Mouse (Mus musculus): Measurements from ENCODE around the gene Rbm6. TPM values are rescaled to one million over a fixed set of nuclear protein-coding genes. Genes with fewer than 3 reads are reported as not detected.

Gene Rbm6
- polyA plus RNA-seq (2015; fragmentation: Nextera tagmentation; extraction: Ambion mirVana) = 46.5 and 48.4 TPM in 2 replicates

DNA sequence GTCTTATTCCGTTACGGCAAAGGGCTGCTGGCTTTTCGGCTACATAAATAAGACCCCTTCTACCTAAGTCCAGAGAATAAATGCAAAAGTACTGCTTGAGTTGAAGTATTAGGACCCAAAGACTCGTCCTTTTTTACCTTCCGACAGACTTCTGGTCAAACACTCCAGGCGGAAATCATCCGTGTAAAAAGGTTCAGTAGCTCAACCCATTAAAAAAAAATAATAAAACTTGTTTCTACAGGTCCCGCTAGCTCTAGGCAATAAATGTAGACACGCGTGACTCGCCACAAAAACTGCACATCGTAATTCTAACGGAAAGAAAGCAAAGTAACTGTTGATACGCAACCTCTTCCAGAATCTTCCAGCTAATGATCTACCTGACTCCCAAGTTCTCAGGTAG is at the start of gene Rbm6:
TSS of gene Rbm6 (minus strand) at position 101 of the 400 bp plus-strand sequence.
- H3K4me2 ChIP-seq = peak within 1 kb of the TSS; percentile 90
- peak within 1 kb of the TSS; percentile 97 for H3K4me3 ChIP-seq
- no peaks in the 10 kb centered on the region for H3K27me3 ChIP-seq (replicated peaks)
- 8% methylated on average over 14 of the region's 14 CpGs for WGBS
- H3K27ac ChIP-seq (replicated peaks) = peak within 1 kb of the TSS; percentile 96
- peaks cover 8% of the 10 kb centered on the region; the same call in 1 of the 2 replicates for H3K36me3 ChIP-seq
- H3K9ac ChIP-seq = peak within 1 kb of the TSS; percentile 99
- no peaks in the 10 kb centered on the region for H3K9me3 ChIP-seq
- ATAC-seq (ENCODE audit: extremely low read depth, insufficient number of reproducible peaks, low FRiP score, low TSS enrichment) = no peak
- H3K4me1 ChIP-seq = peaks cover 21% of the 10 kb centered on the region

DNA sequence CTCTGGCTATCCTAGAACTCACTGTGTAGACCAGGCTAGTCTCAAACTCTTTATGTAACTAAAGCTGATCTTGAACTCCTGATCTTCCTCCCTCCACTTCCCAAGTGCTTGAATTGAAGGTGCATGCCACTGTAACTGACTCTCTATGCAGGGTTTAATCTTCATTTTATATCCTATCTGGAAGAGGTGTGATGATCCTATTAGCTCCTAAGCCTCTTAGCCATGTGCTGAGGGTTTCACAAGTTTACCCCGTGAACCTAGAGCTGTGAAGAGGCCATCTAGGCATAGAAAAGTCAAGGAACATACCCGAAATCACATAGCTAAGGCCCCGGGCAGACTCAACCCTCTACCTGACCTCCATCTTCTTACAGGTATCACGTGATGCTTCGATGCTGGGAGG is 46.4 kb upstream of the Rbm6 start:
- no peaks in the 10 kb centered on the region for H3K36me3 ChIP-seq
- peaks cover 30% of the 10 kb centered on the region for H3K27me3 ChIP-seq (replicated peaks)
- H3K4me1 ChIP-seq = peaks cover 29% of the 10 kb centered on the region
- no peak for ATAC-seq (ENCODE audit: extremely low read depth, insufficient number of reproducible peaks, low FRiP score, low TSS enrichment)
- 64% methylated on average over 5 of the region's 5 CpGs for WGBS
- H3K9me3 ChIP-seq = no peaks in the 10 kb centered on the region
- no peak overlapping the region for H3K4me3 ChIP-seq
- no peak overlapping the region for H3K27ac ChIP-seq (replicated peaks)
- H3K9ac ChIP-seq = no peak overlapping the region
- no peak overlapping the region for H3K4me2 ChIP-seq

DNA sequence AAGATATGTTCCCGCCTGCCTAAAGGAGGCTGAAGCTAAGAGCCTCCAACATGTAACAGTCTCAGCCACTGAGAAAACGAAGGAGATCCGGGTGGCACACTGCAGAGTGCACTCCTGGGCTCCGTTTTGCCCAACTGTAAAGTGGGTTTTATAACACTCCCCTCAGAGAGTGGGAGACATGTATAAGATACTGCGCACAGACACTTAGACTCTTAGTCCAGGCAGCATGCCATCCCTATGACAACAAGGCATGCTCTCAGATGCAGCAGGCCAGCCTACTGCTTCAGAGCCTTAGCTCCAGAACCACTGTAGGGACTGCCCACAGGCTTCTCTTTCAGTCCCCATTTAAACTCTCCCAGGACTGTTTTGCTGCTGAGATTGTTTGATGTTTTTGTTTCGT is 45.8 kb upstream of the Rbm6 start:
- H3K9ac ChIP-seq = no peak overlapping the region; the same call in 1 of the 2 replicates
- H3K4me2 ChIP-seq = no peak overlapping the region
- no peak for ATAC-seq (ENCODE audit: extremely low read depth, insufficient number of reproducible peaks, low FRiP score, low TSS enrichment)
- no peaks in the 10 kb centered on the region for H3K9me3 ChIP-seq
- peaks cover 36% of the 10 kb centered on the region for H3K27me3 ChIP-seq (replicated peaks)
- H3K27ac ChIP-seq (replicated peaks) = no peak overlapping the region
- peaks cover 24% of the 10 kb centered on the region for H3K4me1 ChIP-seq
- WGBS = 66% methylated on average over 6 of the region's 6 CpGs
- H3K4me3 ChIP-seq = no peak overlapping the region
- no peaks in the 10 kb centered on the region for H3K36me3 ChIP-seq

DNA sequence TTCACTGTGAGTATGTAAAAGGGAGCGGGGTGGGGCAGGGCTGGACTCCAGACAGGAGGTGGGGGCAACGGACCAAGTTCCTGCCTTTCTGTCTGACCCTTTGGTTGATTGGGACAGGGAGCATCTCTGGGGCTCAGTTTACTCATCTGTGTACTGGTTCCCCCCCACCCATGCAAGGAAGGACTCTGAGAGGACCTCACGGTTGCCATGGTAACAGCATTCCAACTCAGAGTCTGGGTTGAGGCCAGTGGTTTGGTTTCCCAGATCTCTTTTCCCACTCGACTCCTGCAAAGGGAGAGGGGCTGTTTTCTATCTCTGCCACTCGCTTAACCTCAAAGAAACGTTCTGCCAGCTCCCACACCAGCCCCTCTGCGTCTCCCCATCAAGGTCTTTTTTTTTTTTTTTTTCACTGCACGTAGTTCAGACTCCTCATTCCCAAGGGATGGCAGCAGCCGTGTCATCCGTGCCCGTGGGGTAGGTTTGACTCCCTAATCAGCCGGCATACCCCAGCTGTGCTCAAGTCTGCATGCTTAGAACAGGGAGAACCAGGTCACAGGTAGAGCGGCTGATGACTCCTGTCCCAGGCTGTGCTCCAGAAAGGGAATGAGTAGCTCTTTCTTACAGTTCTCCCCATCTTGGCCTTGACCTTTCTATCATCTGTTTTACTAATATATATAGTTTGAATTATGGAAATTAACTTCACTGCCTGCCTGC is 45.0 kb upstream of the Rbm6 start:
- ATAC-seq (ENCODE audit: extremely low read depth, insufficient number of reproducible peaks, low FRiP score, low TSS enrichment) = no peak
- Histone ChIP-seq H3K9me3 (no peaks in the 10 kb centered on the region), H3K4me2 (no peak overlapping the region; the same call in 1 of the 2 replicates), H3K4me1 (peaks cover 19% of the 10 kb centered on the region), H3K4me3 (no peak overlapping the region), H3K27me3 (replicated peaks) (peaks cover 40% of the 10 kb centered on the region), H3K9ac (0 out of 2 replicates have a peak overlapping the region, but pooled peaks have one; percentile 28), H3K36me3 (peaks cover under 1% of the 10 kb centered on the region; the same call in 1 of the 2 replicates), H3K27ac (replicated peaks) (no peak overlapping the region)
- 31% methylated on average over 13 of the region's 13 CpGs for WGBS

DNA sequence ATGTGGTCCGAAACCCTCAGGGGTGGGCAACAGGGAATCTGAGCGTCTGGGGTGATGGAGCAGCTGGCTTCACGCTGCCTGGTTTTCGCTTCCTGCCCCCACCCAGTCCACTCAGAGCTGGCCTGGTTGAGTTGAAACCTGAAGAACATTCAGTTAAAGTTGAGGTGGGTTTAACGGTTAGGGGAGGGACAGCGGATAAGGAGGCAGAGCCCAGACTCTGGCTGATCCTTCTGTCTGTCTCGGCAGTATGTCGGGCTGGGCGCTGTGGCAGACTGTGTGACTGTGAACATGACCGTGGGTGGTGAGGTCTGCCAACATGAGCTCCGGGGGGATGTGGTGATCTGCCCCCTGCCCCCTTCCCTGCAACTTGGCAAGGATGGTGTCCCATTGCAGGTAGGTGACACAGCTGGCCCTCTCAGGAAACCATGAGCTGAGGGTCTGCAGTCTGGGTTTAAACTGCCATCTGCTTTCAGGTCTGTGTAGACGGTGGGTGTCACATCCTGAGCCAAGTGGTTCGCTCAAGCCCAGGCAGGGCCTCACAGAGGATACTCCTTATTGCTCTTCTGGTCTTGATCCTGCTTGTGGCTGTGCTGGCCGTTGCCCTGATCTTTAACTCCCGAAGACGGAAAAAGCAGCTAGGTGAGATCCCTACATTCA is 41.9 kb upstream of the Rbm6 start:
- H3K27ac ChIP-seq (replicated peaks) = no peak overlapping the region
- no peak overlapping the region for H3K4me2 ChIP-seq
- H3K36me3 ChIP-seq = peaks cover 3% of the 10 kb centered on the region; the same call in 1 of the 2 replicates
- H3K9me3 ChIP-seq = no peaks in the 10 kb centered on the region
- peaks cover 22% of the 10 kb centered on the region for H3K4me1 ChIP-seq
- 72% methylated on average over 16 of the region's 16 CpGs for whole genome bisulfite sequencing
- H3K9ac ChIP-seq = no peak overlapping the region
- H3K4me3 ChIP-seq = no peak overlapping the region
- no peak for ATAC-seq (ENCODE audit: extremely low read depth, insufficient number of reproducible peaks, low FRiP score, low TSS enrichment)
- H3K27me3 ChIP-seq (replicated peaks) = peaks cover 48% of the 10 kb centered on the region

DNA sequence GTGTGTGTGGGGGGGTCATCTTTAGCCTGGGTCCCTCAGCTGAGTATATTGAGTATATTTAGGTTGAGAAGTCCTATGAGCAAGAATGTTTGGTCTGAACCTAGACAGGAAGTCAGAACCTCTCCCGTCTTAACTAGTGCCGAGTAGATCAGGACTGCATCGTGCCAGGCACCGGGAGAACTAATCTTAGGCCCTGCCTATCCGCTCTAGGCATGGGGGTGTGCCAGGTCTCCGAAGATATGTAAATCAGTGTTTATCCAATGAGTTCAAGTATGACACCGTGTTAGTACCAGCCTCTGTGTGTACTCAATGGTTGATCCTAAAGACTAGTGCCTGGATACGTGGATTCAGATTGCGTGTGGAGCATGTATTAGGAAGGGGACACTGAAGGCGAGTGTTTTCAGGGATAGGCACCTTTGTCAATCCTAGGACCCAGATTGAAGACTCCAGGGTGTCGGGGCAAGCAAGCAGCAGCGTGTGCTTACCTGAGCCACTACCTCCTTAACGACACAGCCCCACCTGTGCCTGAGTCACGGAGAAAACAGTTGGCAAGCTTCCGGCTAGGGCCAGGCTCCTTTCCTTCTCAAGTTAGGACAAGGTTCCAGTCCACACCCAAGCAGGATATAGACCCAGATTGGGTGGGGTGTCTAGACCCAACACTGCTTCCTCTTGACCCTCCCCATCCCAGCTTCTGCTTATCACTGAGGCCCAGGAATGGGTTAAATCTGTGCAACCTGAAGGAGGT is 37.2 kb upstream of the Rbm6 start:
- H3K27me3 ChIP-seq (replicated peaks) = peaks cover 30% of the 10 kb centered on the region
- H3K9ac ChIP-seq = no peak overlapping the region
- H3K4me3 ChIP-seq = no peak overlapping the region
- H3K9me3 ChIP-seq = no peaks in the 10 kb centered on the region
- no peak for ATAC-seq (ENCODE audit: extremely low read depth, insufficient number of reproducible peaks, low FRiP score, low TSS enrichment)
- peaks cover 44% of the 10 kb centered on the region for H3K4me1 ChIP-seq
- peaks cover 3% of the 10 kb centered on the region; the same call in 1 of the 2 replicates for H3K36me3 ChIP-seq
- 68% methylated on average over 15 of the region's 15 CpGs for WGBS
- H3K4me2 ChIP-seq = peak overlapping the region; percentile 83
- H3K27ac ChIP-seq (replicated peaks) = peak overlapping the region; percentile 72

DNA sequence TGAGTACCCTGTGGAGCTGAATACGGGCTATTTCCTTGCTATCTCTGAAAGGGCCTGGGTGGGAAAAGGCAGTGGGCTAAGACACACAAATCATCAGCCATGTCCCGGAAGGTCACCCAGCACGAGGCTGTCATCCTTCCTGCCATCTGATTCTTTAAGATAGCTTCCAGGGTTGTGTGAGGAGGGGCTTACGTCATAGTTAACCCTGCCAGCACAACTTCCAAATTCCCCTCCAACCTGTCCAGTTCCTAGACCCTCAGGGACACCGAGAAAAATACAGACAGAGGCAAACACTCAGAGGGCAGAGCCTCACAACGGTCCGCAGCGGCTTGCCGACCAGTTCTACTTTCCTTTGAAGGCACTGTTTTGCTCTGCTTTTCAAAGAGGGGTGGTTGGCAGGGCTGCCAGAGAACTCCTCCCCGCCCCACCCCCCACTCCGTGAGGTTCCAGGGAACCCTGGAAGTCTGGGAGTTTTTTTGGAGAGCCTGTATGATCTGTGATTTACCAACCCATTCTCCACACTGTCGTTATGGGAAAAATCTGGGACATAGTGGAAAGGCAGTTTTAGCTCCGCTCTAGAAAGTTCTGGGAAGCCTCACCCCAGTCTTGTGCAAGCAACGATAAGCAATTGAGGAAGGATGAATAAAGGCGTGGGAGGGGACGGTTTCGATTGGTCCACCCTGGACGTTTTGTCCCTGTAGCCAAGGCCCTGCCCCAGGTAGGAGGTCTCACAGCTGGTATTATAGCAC is 35.5 kb upstream of the Rbm6 start:
- peak overlapping the region; percentile 82 for H3K9ac ChIP-seq
- H3K36me3 ChIP-seq = peaks cover 3% of the 10 kb centered on the region; the same call in 1 of the 2 replicates
- peak overlapping the region; percentile 51 for H3K4me3 ChIP-seq
- H3K27ac ChIP-seq (replicated peaks) = peak overlapping the region; percentile 46
- WGBS = 33% methylated on average over 18 of the region's 18 CpGs
- peak overlapping the region; percentile 83 for H3K4me2 ChIP-seq
- H3K4me1 ChIP-seq = peaks cover 48% of the 10 kb centered on the region
- peaks cover 20% of the 10 kb centered on the region; the same call in 1 of the 2 replicates for H3K27me3 ChIP-seq (replicated peaks)
- H3K9me3 ChIP-seq = no peaks in the 10 kb centered on the region
- ATAC-seq (ENCODE audit: extremely low read depth, insufficient number of reproducible peaks, low FRiP score, low TSS enrichment) = no peak

DNA sequence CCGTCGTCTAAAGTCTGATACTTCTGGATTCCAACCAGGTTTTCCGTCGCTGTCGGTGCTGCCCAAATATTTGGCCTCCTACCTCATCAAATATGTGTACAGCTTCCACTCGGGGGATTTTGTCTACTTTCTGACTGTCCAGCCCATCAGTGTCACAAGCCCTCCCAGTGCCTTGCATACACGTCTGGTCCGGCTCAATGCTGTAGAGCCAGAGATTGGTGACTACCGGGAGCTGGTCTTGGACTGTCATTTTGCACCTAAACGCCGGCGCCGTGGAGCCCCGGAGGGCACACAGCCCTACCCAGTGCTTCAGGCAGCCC is 34.7 kb upstream of the Rbm6 start:
- Histone ChIP-seq H3K4me1 (peaks cover 41% of the 10 kb centered on the region), H3K9ac (peak overlapping the region; percentile 82), H3K27me3 (replicated peaks) (peaks cover 15% of the 10 kb centered on the region; the same call in 1 of the 2 replicates), H3K36me3 (peaks cover 3% of the 10 kb centered on the region; the same call in 1 of the 2 replicates), H3K27ac (replicated peaks) (peak overlapping the region; percentile 46), H3K4me2 (peak overlapping the region; percentile 83), H3K4me3 (peak overlapping the region; percentile 51), H3K9me3 (no peaks in the 10 kb centered on the region)
- WGBS = 64% methylated on average over 14 of the region's 14 CpGs
- no peak for ATAC-seq (ENCODE audit: extremely low read depth, insufficient number of reproducible peaks, low FRiP score, low TSS enrichment)

DNA sequence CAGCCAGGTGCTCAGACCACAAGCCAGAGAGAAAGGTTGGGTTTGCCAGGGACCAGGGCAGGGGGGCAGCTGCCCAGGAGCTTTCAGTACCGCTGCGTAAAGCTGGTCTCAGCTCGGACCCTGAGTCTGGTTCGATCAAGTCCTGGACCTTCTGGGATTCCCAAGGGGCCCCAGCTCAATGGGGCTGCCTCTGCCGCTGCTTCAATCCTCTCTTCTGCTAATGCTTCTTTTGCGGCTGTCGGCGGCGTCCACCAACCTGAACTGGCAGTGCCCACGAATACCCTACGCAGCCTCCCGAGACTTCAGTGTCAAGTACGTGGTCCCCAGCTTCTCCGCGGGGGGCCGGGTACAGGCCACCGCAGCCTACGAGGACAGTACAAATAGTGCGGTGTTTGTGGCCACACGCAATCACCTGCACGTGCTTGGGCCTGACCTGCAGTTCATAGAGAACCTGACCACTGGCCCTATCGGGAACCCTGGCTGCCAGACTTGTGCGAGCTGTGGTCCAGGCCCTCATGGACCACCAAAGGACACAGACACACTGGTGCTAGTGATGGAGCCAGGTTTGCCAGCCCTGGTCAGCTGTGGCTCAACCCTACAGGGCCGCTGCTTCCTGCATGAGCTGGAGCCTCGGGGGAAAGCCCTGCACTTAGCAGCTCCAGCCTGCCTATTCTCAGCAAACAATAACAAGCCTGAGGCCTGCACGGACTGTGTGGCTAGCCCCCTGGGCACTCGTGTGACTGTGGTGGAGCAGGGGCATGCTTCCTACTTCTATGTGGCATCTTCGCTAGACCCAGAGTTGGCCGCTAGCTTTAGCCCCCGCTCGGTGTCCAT is 34.1 kb upstream of the Rbm6 start:
- ATAC-seq (ENCODE audit: extremely low read depth, insufficient number of reproducible peaks, low FRiP score, low TSS enrichment) = no peak
- WGBS = 47% methylated on average over 31 of the region's 31 CpGs
- Histone ChIP-seq H3K9ac (peak overlapping the region; percentile 82), H3K4me2 (peak overlapping the region; percentile 83), H3K36me3 (0 out of 2 replicates have a peak, but pooled peaks cover 8% of the 10 kb centered on the region), H3K4me3 (peak overlapping the region; percentile 51), H3K27me3 (replicated peaks) (peaks cover 16% of the 10 kb centered on the region), H3K4me1 (peaks cover 41% of the 10 kb centered on the region), H3K9me3 (no peaks in the 10 kb centered on the region), H3K27ac (replicated peaks) (peak overlapping the region; percentile 46; the same call in 1 of the 2 replicates)
